Mouse (Mus musculus): ENCODE data around the gene Cacna1d. TPM values are rescaled to one million over a fixed set of nuclear protein-coding genes. Genes with fewer than 3 reads are reported as not detected.

Cacna1d gene
- polyA plus RNA-seq, 1 experiment = 11.8 TPM

DNA sequence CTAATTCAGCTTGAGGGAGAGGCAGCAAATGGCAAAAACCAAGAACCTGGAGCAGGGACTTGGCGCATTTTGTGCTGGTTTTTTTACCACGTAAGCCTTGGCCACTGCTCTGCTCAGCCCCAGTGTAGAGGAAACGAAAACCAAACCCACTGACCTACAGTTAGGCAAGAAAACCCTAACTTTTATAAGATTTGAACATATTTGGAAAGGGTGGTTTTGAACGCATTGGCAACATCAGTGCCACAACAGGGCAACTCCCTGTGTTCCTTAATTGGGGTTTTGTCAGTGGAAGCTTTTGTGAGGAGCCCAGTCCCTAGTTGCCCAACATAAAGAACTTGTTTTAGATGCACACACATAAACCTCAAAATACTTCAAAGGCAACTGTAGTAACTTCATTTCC, 384.7 kb downstream of the Cacna1d start:
- no peaks in the 10 kb centered on the region for H3K4me1 ChIP-seq (ENCODE audit: control insufficient read depth, insufficient read depth, low read length)
- H3K4me3 ChIP-seq (ENCODE audit: insufficient read depth, low read length) = no peak overlapping the region
- H3K27ac ChIP-seq (ENCODE audit: insufficient read depth, low read depth, low read length) = no peak overlapping the region
- TF ChIP-seq CTCF (IDR thresholded peaks at IDR 0.05; ENCODE audit: low read depth, low read length) (no peak), POLR2A (IDR thresholded peaks at IDR 0.05; ENCODE audit: borderline replicate concordance, low read depth, low read length) (no peak)

DNA sequence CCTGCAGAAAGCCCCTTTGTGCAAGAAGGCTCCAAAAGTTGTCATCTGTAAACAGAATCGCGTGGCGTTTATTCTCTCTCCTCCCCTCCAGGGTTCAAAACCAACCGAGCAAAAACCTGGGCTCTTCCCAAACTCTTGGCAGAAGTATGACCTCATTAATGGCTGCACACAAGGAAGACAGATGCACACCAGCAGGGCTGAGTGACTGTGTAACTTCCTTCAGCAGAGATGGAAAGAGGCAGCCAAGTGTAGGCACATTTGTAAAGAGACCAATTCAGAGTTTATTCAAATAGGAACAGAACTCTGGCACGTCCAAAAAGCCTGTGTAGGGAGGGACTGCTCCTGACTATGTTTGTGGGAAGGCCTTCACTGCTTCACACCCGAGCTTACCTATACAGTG, 385.7 kb downstream of the Cacna1d start:
- TF ChIP-seq CTCF (IDR thresholded peaks at IDR 0.05; ENCODE audit: low read depth, low read length) (no peak), POLR2A (IDR thresholded peaks at IDR 0.05; ENCODE audit: borderline replicate concordance, low read depth, low read length) (no peak)
- Histone ChIP-seq H3K4me1 (ENCODE audit: control insufficient read depth, insufficient read depth, low read length) (no peaks in the 10 kb centered on the region), H3K27ac (ENCODE audit: insufficient read depth, low read depth, low read length) (no peak overlapping the region), H3K4me3 (ENCODE audit: insufficient read depth, low read length) (no peak overlapping the region)

DNA sequence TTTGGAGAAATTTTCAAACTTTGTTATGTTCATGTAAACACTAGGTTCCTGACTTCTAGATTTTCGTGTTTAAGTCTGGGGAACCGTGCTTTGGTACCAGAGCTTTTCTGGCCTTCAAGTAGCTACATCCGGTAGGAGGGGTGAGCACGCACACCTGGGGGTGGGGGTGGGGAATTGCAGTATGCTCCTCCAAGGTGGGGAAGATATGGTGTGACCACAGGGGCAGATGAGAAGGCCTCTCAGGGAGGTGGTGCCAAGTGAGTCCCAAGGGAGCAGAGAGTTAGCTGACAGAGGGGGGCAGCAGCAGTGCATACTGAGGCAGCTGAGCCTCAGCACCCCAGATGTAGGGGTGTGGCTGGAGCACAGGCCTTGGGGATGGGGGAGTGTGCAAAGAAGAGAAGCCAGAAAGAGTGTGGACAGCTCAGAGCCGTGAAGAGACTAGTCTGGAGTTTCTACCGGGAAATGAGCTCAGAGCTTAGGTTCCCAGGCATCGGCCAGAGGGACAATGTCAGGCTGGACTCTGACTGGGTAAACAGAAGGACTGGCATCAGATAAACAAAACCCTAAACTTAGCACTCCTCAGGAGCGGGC, 387.2 kb downstream of the Cacna1d start:
- Histone ChIP-seq H3K4me3 (ENCODE audit: insufficient read depth, low read length) (no peak overlapping the region), H3K27ac (ENCODE audit: insufficient read depth, low read depth, low read length) (no peak overlapping the region), H3K4me1 (ENCODE audit: control insufficient read depth, insufficient read depth, low read length) (no peaks in the 10 kb centered on the region)
- TF ChIP-seq CTCF (IDR thresholded peaks at IDR 0.05; ENCODE audit: low read depth, low read length) = no peak
- no peak for TF ChIP-seq POLR2A (IDR thresholded peaks at IDR 0.05; ENCODE audit: borderline replicate concordance, low read depth, low read length)

DNA sequence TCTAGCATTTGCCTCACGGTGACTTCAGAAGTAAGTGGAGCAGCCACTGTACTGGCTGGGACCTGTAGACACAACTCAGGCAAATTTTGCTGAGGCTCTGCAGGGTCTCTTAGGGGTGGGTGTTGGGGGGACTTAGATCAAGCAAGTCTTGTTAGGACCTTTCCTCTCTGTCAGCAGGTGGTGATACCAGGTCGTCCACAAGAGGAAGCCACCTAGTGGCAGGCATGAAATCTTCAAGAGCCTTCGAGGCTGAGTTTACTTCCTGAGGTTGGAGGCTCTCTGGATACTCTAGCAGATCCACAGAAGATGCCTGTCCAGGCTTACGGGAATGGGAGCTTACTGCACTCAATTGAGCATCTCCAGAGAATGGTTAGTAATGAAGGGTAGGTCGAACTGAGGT, 394.0 kb downstream of the Cacna1d start:
- no peak overlapping the region for H3K27ac ChIP-seq (ENCODE audit: insufficient read depth, low read depth, low read length)
- TF ChIP-seq CTCF (IDR thresholded peaks at IDR 0.05; ENCODE audit: low read depth, low read length) (peak; percentile 51; the same call in 1 of the 2 replicates), POLR2A (IDR thresholded peaks at IDR 0.05; ENCODE audit: borderline replicate concordance, low read depth, low read length) (no peak)
- no peak overlapping the region for H3K4me3 ChIP-seq (ENCODE audit: insufficient read depth, low read length)
- no peaks in the 10 kb centered on the region for H3K4me1 ChIP-seq (ENCODE audit: control insufficient read depth, insufficient read depth, low read length)

DNA sequence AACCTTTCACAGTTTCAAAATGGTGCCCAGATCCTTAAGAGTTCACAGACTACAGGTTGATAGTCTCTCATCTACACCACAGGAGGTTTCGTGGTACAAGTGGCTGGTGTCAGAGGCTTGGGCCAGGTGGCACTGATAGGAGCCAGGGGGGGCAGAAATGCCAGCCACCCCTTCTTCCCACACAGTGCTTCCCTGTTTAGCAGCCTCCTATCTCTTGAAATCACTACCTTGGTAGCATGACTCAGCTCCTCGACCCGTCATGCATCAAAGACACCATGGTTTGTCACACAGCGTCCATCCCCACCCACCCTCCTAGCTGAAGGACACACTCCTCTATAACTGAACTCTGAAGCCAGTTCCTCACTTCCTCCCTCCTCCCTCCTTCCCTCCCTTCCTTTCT, 398.8 kb downstream of the Cacna1d start:
- TF ChIP-seq POLR2A (IDR thresholded peaks at IDR 0.05; ENCODE audit: borderline replicate concordance, low read depth, low read length) = no peak
- no peak for TF ChIP-seq CTCF (IDR thresholded peaks at IDR 0.05; ENCODE audit: low read depth, low read length)
- Histone ChIP-seq H3K4me1 (ENCODE audit: control insufficient read depth, insufficient read depth, low read length) (no peaks in the 10 kb centered on the region), H3K27ac (ENCODE audit: insufficient read depth, low read depth, low read length) (no peak overlapping the region), H3K4me3 (ENCODE audit: insufficient read depth, low read length) (no peak overlapping the region)

GRCm38 (mm10) chr14:30092021-30092420, 399.2 kb downstream of the Cacna1d start:
- no peaks in the 10 kb centered on the region for H3K4me1 ChIP-seq (ENCODE audit: control insufficient read depth, insufficient read depth, low read length)
- H3K4me3 ChIP-seq (ENCODE audit: insufficient read depth, low read length) = no peak overlapping the region
- TF ChIP-seq POLR2A (IDR thresholded peaks at IDR 0.05; ENCODE audit: borderline replicate concordance, low read depth, low read length) (no peak), CTCF (IDR thresholded peaks at IDR 0.05; ENCODE audit: low read depth, low read length) (no peak)
- no peak overlapping the region for H3K27ac ChIP-seq (ENCODE audit: insufficient read depth, low read depth, low read length)

GRCm38 (mm10) chr14:30079729-30080128, 411.5 kb downstream of the Cacna1d start:
- Histone ChIP-seq H3K4me1 (ENCODE audit: control insufficient read depth, insufficient read depth, low read length) (no peaks in the 10 kb centered on the region), H3K4me3 (ENCODE audit: insufficient read depth, low read length) (no peak overlapping the region), H3K27ac (ENCODE audit: insufficient read depth, low read depth, low read length) (no peak overlapping the region)
- TF ChIP-seq CTCF (IDR thresholded peaks at IDR 0.05; ENCODE audit: low read depth, low read length) = no peak
- TF ChIP-seq POLR2A (IDR thresholded peaks at IDR 0.05; ENCODE audit: borderline replicate concordance, low read depth, low read length) = no peak

DNA sequence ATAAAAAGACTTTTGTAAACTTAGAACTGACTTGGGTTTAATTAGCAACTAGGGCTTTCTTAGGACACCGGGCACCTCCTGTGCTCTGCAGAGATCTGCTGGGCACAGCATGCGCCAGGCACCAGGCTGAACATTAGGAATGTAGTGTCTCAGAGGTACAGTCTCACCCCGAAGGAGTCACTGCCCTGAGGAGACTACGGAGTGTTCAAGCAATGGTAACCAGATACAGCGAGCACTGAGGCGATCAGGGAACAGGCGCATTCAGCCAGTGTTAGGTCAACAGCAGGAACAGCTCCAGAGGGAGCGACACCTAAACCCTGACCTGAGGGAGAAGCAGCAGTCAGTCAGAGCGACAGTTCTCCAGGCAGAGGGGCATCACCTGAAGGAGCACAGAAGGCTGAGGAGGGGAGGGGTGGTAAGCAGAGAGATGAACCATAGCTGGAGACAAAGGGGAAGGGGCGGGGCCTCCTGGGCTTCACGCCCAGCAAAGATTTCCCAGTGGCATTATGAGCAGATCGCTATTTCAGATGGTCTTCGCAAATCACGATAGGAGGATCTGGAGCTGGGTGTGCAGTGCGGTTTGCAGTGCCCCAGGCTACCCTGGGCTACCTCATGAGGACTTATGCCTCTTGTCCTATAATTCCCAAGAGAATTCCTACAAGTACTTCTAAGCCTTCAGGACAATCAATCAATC, 413.0 kb downstream of the Cacna1d start:
- Histone ChIP-seq H3K4me1 (ENCODE audit: control insufficient read depth, insufficient read depth, low read length) (no peaks in the 10 kb centered on the region), H3K4me3 (ENCODE audit: insufficient read depth, low read length) (no peak overlapping the region), H3K27ac (ENCODE audit: insufficient read depth, low read depth, low read length) (no peak overlapping the region)
- TF ChIP-seq CTCF (IDR thresholded peaks at IDR 0.05; ENCODE audit: low read depth, low read length) = no peak
- TF ChIP-seq POLR2A (IDR thresholded peaks at IDR 0.05; ENCODE audit: borderline replicate concordance, low read depth, low read length) = no peak

- Histone ChIP-seq H3K4me1 (ENCODE audit: control insufficient read depth, insufficient read depth, low read length) (no peaks in the 10 kb centered on the region), H3K4me3 (ENCODE audit: insufficient read depth, low read length) (no peak overlapping the region), H3K27ac (ENCODE audit: insufficient read depth, low read depth, low read length) (no peak overlapping the region)
- TF ChIP-seq POLR2A (IDR thresholded peaks at IDR 0.05; ENCODE audit: borderline replicate concordance, low read depth, low read length) (no peak), CTCF (IDR thresholded peaks at IDR 0.05; ENCODE audit: low read depth, low read length) (no peak)
Measured at GRCm38 (mm10) chr14:30075268-30075887, 415.9 kb downstream of the Cacna1d start.

DNA sequence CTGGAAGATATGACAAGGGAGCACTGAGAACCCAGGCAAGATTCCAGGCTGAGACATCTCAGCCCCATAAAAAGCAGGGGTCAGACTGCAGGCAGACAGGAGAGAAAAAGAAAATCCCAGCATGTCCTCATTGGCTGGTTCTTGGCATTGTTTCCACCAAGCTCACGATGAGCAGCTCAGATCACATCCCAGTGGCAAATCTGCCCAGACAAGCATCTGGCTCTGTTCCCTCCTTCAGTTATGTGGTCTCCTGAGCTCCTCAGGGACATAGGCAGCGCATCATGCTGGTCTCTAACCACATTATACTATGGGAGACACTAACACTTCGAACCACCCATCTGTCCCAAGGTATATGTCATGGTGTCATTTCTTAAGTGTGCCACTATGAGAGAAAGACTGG, 422.7 kb downstream of the Cacna1d start:
- H3K27ac ChIP-seq (ENCODE audit: insufficient read depth, low read depth, low read length) = no peak overlapping the region
- no peak for TF ChIP-seq POLR2A (IDR thresholded peaks at IDR 0.05; ENCODE audit: borderline replicate concordance, low read depth, low read length)
- no peak for TF ChIP-seq CTCF (IDR thresholded peaks at IDR 0.05; ENCODE audit: low read depth, low read length)
- no peak overlapping the region for H3K4me3 ChIP-seq (ENCODE audit: insufficient read depth, low read length)
- H3K4me1 ChIP-seq (ENCODE audit: control insufficient read depth, insufficient read depth, low read length) = peaks cover 5% of the 10 kb centered on the region; the same call in 1 of the 2 replicates
